ENCODE assay signal across 12 mouse cellular contexts in the genomic region with DNA sequence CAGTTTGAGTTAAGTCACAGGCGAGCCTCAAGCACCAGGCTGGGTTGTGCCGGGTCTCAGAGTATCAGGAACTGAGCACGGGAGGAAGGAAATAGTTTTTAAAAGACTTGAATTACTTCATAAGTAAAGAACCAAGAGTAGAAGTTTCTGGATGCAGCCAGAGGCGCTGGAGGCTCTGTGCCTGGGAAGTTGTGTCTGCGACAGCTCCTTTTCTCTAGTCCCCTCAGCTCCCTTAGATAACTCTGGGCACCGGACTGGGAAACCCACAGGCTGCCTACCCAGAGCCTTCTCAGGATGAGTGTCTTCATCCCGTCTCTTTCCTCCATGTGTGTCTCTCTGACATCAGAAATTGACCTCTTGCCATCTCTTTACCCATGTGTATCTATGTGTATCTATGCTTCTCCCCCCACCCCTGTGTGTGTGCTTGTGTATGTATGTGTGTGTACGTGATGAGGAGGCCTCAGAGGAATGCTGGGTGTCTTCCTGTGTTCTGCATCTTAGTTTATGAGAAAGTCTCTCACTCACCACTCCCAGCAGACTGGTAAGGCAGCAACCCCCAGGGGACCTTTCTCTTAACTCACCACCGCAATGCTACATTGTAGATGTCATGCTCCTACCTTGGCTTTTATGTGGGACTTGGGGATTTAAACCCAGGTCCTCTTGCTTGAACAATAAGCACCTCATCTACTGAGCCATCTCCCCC. TPM values are rescaled to one million over a fixed set of nuclear protein-coding genes. Genes with fewer than 3 reads are reported as not detected.
DNase-seq lines count a peak whose midpoint lies in the region; ATAC-seq and TF ChIP-seq lines count a peak whose summit lies in the region.
"Had no signal": no experiment of that assay in that cellular context is flagged by ENCODE, and none has a peak within 500 bp of the region (broad histone marks: within the 10 kb centered on the region; RNA-seq: fewer than 3 reads in every experiment).

No protein-coding gene starts in this region.

- TF ChIP-seq POLR2A in spleen, adult 2 months (IDR thresholded peaks at IDR 0.05; ENCODE audit: low read depth, low read length): no peak

- 77% methylated on average over 9 of the region's 9 CpGs for WGBS in hindbrain, embryonic 10.5 days
- WGBS in hindbrain, postnatal 0 days: 75% methylated on average over 9 of the region's 9 CpGs
- WGBS in spleen, adult 2 months: 25% methylated on average over 9 of the region's 9 CpGs
- WGBS in intestine, embryonic 15.5 days: 65% methylated on average over 9 of the region's 9 CpGs

- H3K4me3 ChIP-seq in hindbrain, embryonic 10.5 days: no peak overlapping the region
- no peak overlapping the region for H3K4me3 ChIP-seq in hindbrain, postnatal 0 days (ENCODE audit: low read length)
- H3K4me3 ChIP-seq in spleen, adult 2 months (ENCODE audit: extremely low read depth, insufficient read depth, insufficient read length): no peak overlapping the region
- H3K4me3 ChIP-seq in intestine, embryonic 15.5 days (replicated peaks): no peak overlapping the region
- H3K4me3 ChIP-seq: embryonic facial prominence, embryonic 15.5 days had no signal

- H3K9me3 ChIP-seq in hindbrain, embryonic 10.5 days: no peaks in the 10 kb centered on the region
- no peaks in the 10 kb centered on the region for H3K9me3 ChIP-seq in hindbrain, postnatal 0 days (ENCODE audit: low read length)
- H3K9me3 ChIP-seq in intestine, embryonic 15.5 days: no peaks in the 10 kb centered on the region
- H3K9me3 ChIP-seq: embryonic facial prominence, embryonic 15.5 days; G1E had no signal

- no peak for TF ChIP-seq CTCF in hindbrain, postnatal 0 days (IDR thresholded peaks at IDR 0.05; ENCODE audit: low read depth)
- no peak for TF ChIP-seq CTCF in spleen, adult 2 months (IDR thresholded peaks at IDR 0.05; ENCODE audit: extremely low read depth, insufficient read depth, insufficient read length, insufficient replicate concordance)

- H3K4me2 ChIP-seq in hindbrain, postnatal 0 days (ENCODE audit: low read depth, low read length): no peak overlapping the region
- H3K4me2 ChIP-seq in intestine, embryonic 15.5 days (replicated peaks): no peak overlapping the region
- H3K4me2 ChIP-seq: embryonic facial prominence, embryonic 15.5 days; midbrain, embryonic 11.5 days had no signal

- H3K4me1 ChIP-seq in hindbrain, embryonic 10.5 days (replicated peaks): peaks cover 72% of the 10 kb centered on the region
- H3K4me1 ChIP-seq in hindbrain, postnatal 0 days (ENCODE audit: insufficient read depth, low read length): peaks cover 3% of the 10 kb centered on the region
- peaks cover 71% of the 10 kb centered on the region for H3K4me1 ChIP-seq in spleen, adult 2 months (ENCODE audit: control insufficient read depth, insufficient read depth, insufficient read length)
- H3K4me1 ChIP-seq in intestine, embryonic 15.5 days (replicated peaks): peaks cover 44% of the 10 kb centered on the region

- H3K36me3 ChIP-seq in hindbrain, embryonic 10.5 days: no peaks in the 10 kb centered on the region
- no peaks in the 10 kb centered on the region for H3K36me3 ChIP-seq in hindbrain, postnatal 0 days (ENCODE audit: insufficient read depth, low read length)
- H3K36me3 ChIP-seq in spleen, adult 2 months (ENCODE audit: control insufficient read depth, insufficient read depth, low read length): no peaks in the 10 kb centered on the region
- no peaks in the 10 kb centered on the region for H3K36me3 ChIP-seq in intestine, embryonic 15.5 days
- H3K36me3 ChIP-seq: embryonic facial prominence, embryonic 15.5 days had no signal

- DNase-seq in hindbrain, embryonic 10.5 days (ENCODE audit: low spot score): no peak
- DNase-seq in hindbrain, postnatal 0 days (ENCODE audit: low spot score): no peak
- DNase-seq in spleen, adult 2 months (ENCODE audit: low read depth in 1 of 2, low spot score in 2 of 2): no peak
- no peak for DNase-seq in spleen, adult 18-20 months
- no peak for DNase-seq in thymus, postnatal 10 days (ENCODE audit: low spot score in 2 of 2)
- DNase-seq in gastrocnemius, postnatal 4 days (ENCODE audit: low spot score in 2 of 2): no peak
- DNase-seq in layer of hippocampus, adult 8-10 months (ENCODE audit: low spot score in 2 of 2): no peak
- DNase-seq: gastrocnemius, postnatal 14 days had no signal

- no peaks in the 10 kb centered on the region for H3K27me3 ChIP-seq in hindbrain, embryonic 10.5 days (ENCODE audit: insufficient read depth, poor library complexity, severe bottlenecking)
- no peaks in the 10 kb centered on the region for H3K27me3 ChIP-seq in hindbrain, postnatal 0 days (ENCODE audit: insufficient read depth, low read length)
- H3K27me3 ChIP-seq in spleen, adult 2 months (ENCODE audit: control insufficient read depth, insufficient read depth, low read length): no peaks in the 10 kb centered on the region
- H3K27me3 ChIP-seq in intestine, embryonic 15.5 days (replicated peaks): no peaks in the 10 kb centered on the region
- H3K27me3 ChIP-seq: embryonic facial prominence, embryonic 15.5 days had no signal

- no peak overlapping the region for H3K9ac ChIP-seq in hindbrain, postnatal 0 days (replicated peaks; ENCODE audit: low read length)
- no peak overlapping the region for H3K9ac ChIP-seq in intestine, embryonic 15.5 days
- H3K9ac ChIP-seq: embryonic facial prominence, embryonic 15.5 days had no signal

- ATAC-seq in hindbrain, postnatal 0 days: no peak
- no peak for ATAC-seq in intestine, embryonic 15.5 days

- H3K27ac ChIP-seq in hindbrain, embryonic 10.5 days: peak overlapping the region; percentile 51; the same call in 1 of the 2 replicates
- H3K27ac ChIP-seq in hindbrain, postnatal 0 days: no peak overlapping the region
- peak overlapping the region; percentile 60 for H3K27ac ChIP-seq in spleen, adult 2 months (ENCODE audit: insufficient read depth, low read length)
- H3K27ac ChIP-seq in intestine, embryonic 15.5 days: peak overlapping the region; percentile 44; the same call in 1 of the 2 replicates
- H3K27ac ChIP-seq: embryonic facial prominence, embryonic 15.5 days had no signal

RNA-seq across cellular contexts. Expression of a gene that starts 6.4 kb away (rescaled TPM):
- polyA plus RNA-seq in hindbrain, embryonic 10.5 days (2016; fragmentation: Nextera tagmentation; extraction: Ambion mirVana): 37.2 and 40.9 TPM in 2 replicates
- total RNA-seq in hindbrain, postnatal 0 days (2014; rRNA removed): 46.9 and 57.0 TPM in 2 replicates
- 34.4 and 37.0 TPM in 2 replicates for polyA plus RNA-seq in hindbrain, postnatal 0 days (2015; fragmentation: Nextera tagmentation; extraction: Ambion mirVana)
- polyA plus RNA-seq in spleen, adult 2 months (2012; rRNA removed): 102 and 108 TPM in 2 replicates
- 43.1 and 45.3 TPM in 2 replicates for polyA plus RNA-seq in intestine, embryonic 15.5 days (2015; fragmentation: Nextera tagmentation; extraction: Ambion mirVana)
- total RNA-seq in gastrocnemius, postnatal 4 days (2021): 10 to 100 TPM; 25.4 to 26.2 TPM
- 10 to 100 TPM; 33.0 to 49.0 (median 39.5) TPM for total RNA-seq in layer of hippocampus, adult 8-10 months (2022)

RNA-seq across cellular contexts. Expression of a gene that starts 27.3 kb away (rescaled TPM):
- polyA plus RNA-seq in hindbrain, embryonic 10.5 days (2016; fragmentation: Nextera tagmentation; extraction: Ambion mirVana): 0.19 and 0.42 TPM in 2 replicates
- 8.0 and 11.7 TPM in 2 replicates for total RNA-seq in hindbrain, postnatal 0 days (2014; rRNA removed)
- polyA plus RNA-seq in hindbrain, postnatal 0 days (2015; fragmentation: Nextera tagmentation; extraction: Ambion mirVana): 14.2 and 14.6 TPM in 2 replicates
- polyA plus RNA-seq in spleen, adult 2 months (2012; rRNA removed): 0.25 and 0.46 TPM in 2 replicates
- 1.9 and 2.4 TPM in 2 replicates for polyA plus RNA-seq in intestine, embryonic 15.5 days (2015; fragmentation: Nextera tagmentation; extraction: Ambion mirVana)
- total RNA-seq in gastrocnemius, postnatal 4 days (2021): under 1 TPM; 0.64 to 0.70 TPM
- 1 to 10 TPM; 3.5 to 6.2 (median 4.4) TPM for total RNA-seq in layer of hippocampus, adult 8-10 months (2022)
- total RNA-seq: G1E had no signal
- polyA plus RNA-seq: G1E had no signal

RNA-seq across cellular contexts. Expression of a gene that starts 30.6 kb away (rescaled TPM):
- 0.35 and 1.4 TPM in 2 replicates for polyA plus RNA-seq in hindbrain, embryonic 10.5 days (2016; fragmentation: Nextera tagmentation; extraction: Ambion mirVana)
- 0.26 and 1.8 TPM in 2 replicates for total RNA-seq in hindbrain, postnatal 0 days (2014; rRNA removed)
- 1.6 and 2.4 TPM in 2 replicates for polyA plus RNA-seq in hindbrain, postnatal 0 days (2015; fragmentation: Nextera tagmentation; extraction: Ambion mirVana)
- 1.5 and 2.6 TPM in 2 replicates for polyA plus RNA-seq in spleen, adult 2 months (2012; rRNA removed)
- 1.7 and 1.8 TPM in 2 replicates for polyA plus RNA-seq in intestine, embryonic 15.5 days (2015; fragmentation: Nextera tagmentation; extraction: Ambion mirVana)
- total RNA-seq in gastrocnemius, postnatal 4 days (2021): under 1 TPM; 0.91 to 0.98 TPM
- total RNA-seq in layer of hippocampus, adult 8-10 months (2022): 1 to 10 TPM; 1.1 to 1.7 (median 1.3) TPM

RNA-seq across cellular contexts. Expression of a gene that starts 43.2 kb away (rescaled TPM):
- 39.9 and 43.7 TPM in 2 replicates for polyA plus RNA-seq in hindbrain, embryonic 10.5 days (2016; fragmentation: Nextera tagmentation; extraction: Ambion mirVana)
- total RNA-seq in hindbrain, postnatal 0 days (2014; rRNA removed): 16.5 and 20.2 TPM in 2 replicates
- 24.3 and 24.4 TPM in 2 replicates for polyA plus RNA-seq in hindbrain, postnatal 0 days (2015; fragmentation: Nextera tagmentation; extraction: Ambion mirVana)
- 29.8 and 36.5 TPM in 2 replicates for polyA plus RNA-seq in spleen, adult 2 months (2012; rRNA removed)
- polyA plus RNA-seq in intestine, embryonic 15.5 days (2015; fragmentation: Nextera tagmentation; extraction: Ambion mirVana): 25.5 and 26.2 TPM in 2 replicates
- total RNA-seq in gastrocnemius, postnatal 4 days (2021): 10 to 100 TPM; 20.4 to 21.0 TPM
- 10 to 100 TPM; 40.5 to 43.7 (median 42.7) TPM for total RNA-seq in layer of hippocampus, adult 8-10 months (2022)

RNA-seq across cellular contexts. Expression of a gene that starts 59.9 kb away (rescaled TPM):
- 52.5 and 53.2 TPM in 2 replicates for polyA plus RNA-seq in hindbrain, embryonic 10.5 days (2016; fragmentation: Nextera tagmentation; extraction: Ambion mirVana)
- 84.3 and 92.0 TPM in 2 replicates for total RNA-seq in hindbrain, postnatal 0 days (2014; rRNA removed)
- 49.1 and 56.0 TPM in 2 replicates for polyA plus RNA-seq in hindbrain, postnatal 0 days (2015; fragmentation: Nextera tagmentation; extraction: Ambion mirVana)
- 30.8 and 33.6 TPM in 2 replicates for polyA plus RNA-seq in spleen, adult 2 months (2012; rRNA removed)
- 32.2 and 35.4 TPM in 2 replicates for polyA plus RNA-seq in intestine, embryonic 15.5 days (2015; fragmentation: Nextera tagmentation; extraction: Ambion mirVana)
- 1 to 10 TPM; 7.1 to 8.3 TPM for total RNA-seq in gastrocnemius, postnatal 4 days (2021)
- total RNA-seq in layer of hippocampus, adult 8-10 months (2022): 10 to 100 TPM; 26.1 to 30.5 (median 28.1) TPM
